In the genomic region with DNA sequence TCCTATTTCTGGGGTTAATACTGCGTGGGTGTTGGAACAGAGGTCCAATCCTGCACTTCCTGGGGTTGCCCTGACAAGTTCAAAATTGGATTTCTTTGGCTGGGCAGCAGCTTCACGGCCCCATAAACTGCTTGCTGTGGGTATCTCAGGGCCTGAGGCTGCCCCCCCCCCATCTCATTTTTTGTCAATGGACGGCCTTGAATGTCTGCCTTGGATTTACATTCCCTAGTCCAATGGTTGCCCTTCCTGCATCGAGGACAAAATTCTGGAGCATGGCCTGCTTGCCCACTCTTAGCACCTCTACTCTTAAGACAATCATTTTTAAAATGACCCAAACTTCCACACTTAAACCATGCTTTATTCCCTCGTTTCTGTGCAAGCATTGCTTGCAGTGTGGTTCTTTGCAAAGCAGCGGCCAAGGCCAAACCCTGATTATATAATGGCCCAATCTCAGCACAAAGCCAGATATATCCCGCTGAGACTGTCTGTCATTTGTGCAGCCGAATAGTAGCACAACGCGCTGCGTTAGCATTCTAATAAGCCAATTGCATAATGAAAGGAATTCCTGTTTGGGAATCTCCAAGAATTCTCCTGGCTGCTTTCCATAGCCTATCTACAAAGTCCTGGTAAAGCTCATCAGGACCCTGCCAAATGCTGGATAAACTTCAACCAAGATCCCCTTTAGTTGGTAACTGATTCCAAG, we compare ENCODE assay signal across 9 mouse cellular contexts.
A peak's percentile ranks its signal among the peaks of the same experiment; 100 is the strongest.
DNase-seq lines count a peak whose midpoint lies in the region; ATAC-seq and TF ChIP-seq lines count a peak whose summit lies in the region.
"Had no signal": no experiment of that assay in that cellular context is flagged by ENCODE, and none has a peak within 500 bp of the region (broad histone marks: within the 10 kb centered on the region; RNA-seq: fewer than 3 reads in every experiment).

No protein-coding gene starts in this region.

- no peak overlapping the region for H3K4me3 ChIP-seq in lung, embryonic 16.5 days (ENCODE audit: low read length)
- H3K4me3 ChIP-seq in lung, postnatal 0 days (ENCODE audit: low read depth, low read length): no peak overlapping the region
- no peak overlapping the region for H3K4me3 ChIP-seq in forebrain, embryonic 12.5 days (replicated peaks)
- no peak overlapping the region for H3K4me3 ChIP-seq in midbrain, embryonic 15.5 days
- H3K4me3 ChIP-seq in liver, embryonic 11.5 days (ENCODE audit: low read depth, low read length): no peak overlapping the region
- H3K4me3 ChIP-seq: heart, embryonic 15.5 days had no signal

- no peak for DNase-seq in frontal cortex, postnatal 36 days (ENCODE audit: low spot score in 2 of 2)
- DNase-seq in lung, postnatal 0 days (ENCODE audit: low spot score): no peak
- no peak for DNase-seq in kidney, postnatal 4 days
- no peak for DNase-seq in liver, embryonic 11.5 days (ENCODE audit: low spot score)

- H3K4me2 ChIP-seq in lung, embryonic 16.5 days (ENCODE audit: low read depth, low read length): no peak overlapping the region
- H3K4me2 ChIP-seq in lung, postnatal 0 days (replicated peaks; ENCODE audit: low read depth, low read length): no peak overlapping the region
- H3K4me2 ChIP-seq in forebrain, embryonic 12.5 days: no peak overlapping the region
- H3K4me2 ChIP-seq in midbrain, embryonic 15.5 days: no peak overlapping the region
- H3K4me2 ChIP-seq in liver, embryonic 11.5 days: no peak overlapping the region
- H3K4me2 ChIP-seq: heart, embryonic 15.5 days had no signal

- H3K9me3 ChIP-seq in lung, embryonic 16.5 days (ENCODE audit: control insufficient read depth, low read length): no peaks in the 10 kb centered on the region
- H3K9me3 ChIP-seq in lung, postnatal 0 days (ENCODE audit: low read length): no peaks in the 10 kb centered on the region
- no peaks in the 10 kb centered on the region for H3K9me3 ChIP-seq in forebrain, embryonic 12.5 days
- H3K9me3 ChIP-seq in midbrain, embryonic 15.5 days: no peaks in the 10 kb centered on the region
- no peaks in the 10 kb centered on the region for H3K9me3 ChIP-seq in liver, embryonic 11.5 days (ENCODE audit: control insufficient read depth, low read length)
- H3K9me3 ChIP-seq: heart, embryonic 15.5 days had no signal

- H3K27ac ChIP-seq in lung, embryonic 16.5 days (ENCODE audit: low read length): no peak overlapping the region
- H3K27ac ChIP-seq in lung, postnatal 0 days (ENCODE audit: low read length): no peak overlapping the region
- H3K27ac ChIP-seq in forebrain, embryonic 12.5 days: no peak overlapping the region
- H3K27ac ChIP-seq in midbrain, embryonic 15.5 days: no peak overlapping the region
- H3K27ac ChIP-seq in liver, embryonic 11.5 days (ENCODE audit: low read depth, low read length): no peak overlapping the region
- H3K27ac ChIP-seq: heart, embryonic 15.5 days had no signal

- no peak for TF ChIP-seq EP300 in lung, postnatal 0 days (IDR thresholded peaks at IDR 0.05)

- no peaks in the 10 kb centered on the region for H3K36me3 ChIP-seq in lung, embryonic 16.5 days (ENCODE audit: control insufficient read depth, insufficient read depth, low read length)
- H3K36me3 ChIP-seq in lung, postnatal 0 days (ENCODE audit: insufficient read depth, low read length): no peaks in the 10 kb centered on the region
- no peaks in the 10 kb centered on the region for H3K36me3 ChIP-seq in forebrain, embryonic 12.5 days (replicated peaks)
- H3K36me3 ChIP-seq in midbrain, embryonic 15.5 days (replicated peaks): no peaks in the 10 kb centered on the region
- H3K36me3 ChIP-seq in liver, embryonic 11.5 days (ENCODE audit: control insufficient read depth, insufficient read depth, low read length): no peaks in the 10 kb centered on the region
- H3K36me3 ChIP-seq: heart, embryonic 15.5 days had no signal

- H3K4me1 ChIP-seq in lung, embryonic 16.5 days (replicated peaks; ENCODE audit: control insufficient read depth, insufficient read depth, low read length): no peaks in the 10 kb centered on the region
- no peaks in the 10 kb centered on the region for H3K4me1 ChIP-seq in lung, postnatal 0 days (ENCODE audit: insufficient read depth, low read depth, low read length)
- H3K4me1 ChIP-seq in forebrain, embryonic 12.5 days: 0 out of 2 replicates have a peak, but pooled peaks cover 6% of the 10 kb centered on the region
- 0 out of 2 replicates have a peak, but pooled peaks cover 4% of the 10 kb centered on the region for H3K4me1 ChIP-seq in midbrain, embryonic 15.5 days
- H3K4me1 ChIP-seq in liver, embryonic 11.5 days (replicated peaks; ENCODE audit: control insufficient read depth, insufficient read depth, low read length): no peaks in the 10 kb centered on the region
- H3K4me1 ChIP-seq: heart, embryonic 15.5 days had no signal

- WGBS in lung, embryonic 16.5 days: 75% methylated on average over 11 of the region's 11 CpGs
- 69% methylated on average over 11 of the region's 11 CpGs for WGBS in lung, postnatal 0 days
- WGBS in forebrain, embryonic 12.5 days: 58% methylated on average over 11 of the region's 11 CpGs
- WGBS in midbrain, embryonic 15.5 days: 45% methylated on average over 11 of the region's 11 CpGs
- WGBS in liver, embryonic 11.5 days: 79% methylated on average over 11 of the region's 11 CpGs

- H3K9ac ChIP-seq in lung, embryonic 16.5 days (ENCODE audit: low read length): no peak overlapping the region
- no peak overlapping the region for H3K9ac ChIP-seq in lung, postnatal 0 days (replicated peaks; ENCODE audit: low read depth)
- H3K9ac ChIP-seq in forebrain, embryonic 12.5 days: no peak overlapping the region
- H3K9ac ChIP-seq in midbrain, embryonic 15.5 days: no peak overlapping the region
- H3K9ac ChIP-seq in liver, embryonic 11.5 days (ENCODE audit: low read depth, low read length): no peak overlapping the region
- H3K9ac ChIP-seq: heart, embryonic 15.5 days had no signal

- TF ChIP-seq CTCF in lung, postnatal 0 days (IDR thresholded peaks at IDR 0.05): no peak

- no peaks in the 10 kb centered on the region for H3K27me3 ChIP-seq in lung, embryonic 16.5 days (ENCODE audit: control insufficient read depth, insufficient read depth, low read depth, low read length)
- H3K27me3 ChIP-seq in lung, postnatal 0 days (replicated peaks; ENCODE audit: insufficient read depth, low read length): no peaks in the 10 kb centered on the region
- H3K27me3 ChIP-seq in forebrain, embryonic 12.5 days: no peaks in the 10 kb centered on the region
- H3K27me3 ChIP-seq in midbrain, embryonic 15.5 days (replicated peaks): no peaks in the 10 kb centered on the region
- no peaks in the 10 kb centered on the region for H3K27me3 ChIP-seq in liver, embryonic 11.5 days (replicated peaks; ENCODE audit: control insufficient read depth, insufficient read depth, low read length)
- H3K27me3 ChIP-seq: heart, embryonic 15.5 days had no signal

- ATAC-seq in frontal cortex, adult (ENCODE audit: low TSS enrichment): peak; percentile 55; the same call in 1 of the 2 replicates
- ATAC-seq in lung, embryonic 16.5 days (ENCODE audit: low read depth): peak; percentile 78
- ATAC-seq in lung, postnatal 0 days: no peak
- ATAC-seq in forebrain, embryonic 12.5 days (ENCODE audit: low FRiP score): peak; percentile 67
- ATAC-seq in midbrain, embryonic 15.5 days (replicated peaks): peak; percentile 86
- no peak for ATAC-seq in liver, embryonic 11.5 days (replicated peaks; ENCODE audit: low FRiP score)

Comparison
In these comparisons a context has a peak if more than half of its experiments do, and no peak if none do; other contexts are left out.
1. ATAC-seq: peak in frontal cortex, adult (single experiment), lung, embryonic 16.5 days (single experiment), forebrain, embryonic 12.5 days (single experiment) and midbrain, embryonic 15.5 days (single experiment); none in lung, postnatal 0 days (single experiment) and liver, embryonic 11.5 days (single experiment).